Mouse (Mus musculus) gastrocnemius, adult 2 months (tissue): ENCODE results near the gene Uqcrc1. TPM values are rescaled to one million over a fixed set of nuclear protein-coding genes. Genes with fewer than 3 reads are reported as not detected.

ENCODE experiments used
- DNase-seq: peaks from one replicate; pipeline ENCODE4 v3.0.0; 2022
- H3K27ac ChIP-seq: fragments of 200-600 bp; 2 replicates; pipeline ENCODE4 v1.8.1; 2022; ENCODE audit warnings: mild to moderate bottlenecking
- H3K4me3 ChIP-seq: fragments of 200-600 bp; 2 replicates; pipeline ENCODE4 v1.8.1; 2022; ENCODE audit warnings: mild to moderate bottlenecking, moderate library complexity
- CTCF ChIP-seq: fragments of 200-600 bp; IDR thresholded peaks from 2 replicates; pipeline ENCODE4 v1.8.1; 2022; ENCODE audit warnings: antibody characterized with exemption, mild to moderate bottlenecking, moderate library complexity
- intact Hi-C: fragments of 180-260 bp; cut with DNase I; formaldehyde crosslinking; loops from one replicate; pipeline ENCODE4 v1.15.1; 2025
- long read RNA-seq, 2 experiments: library from polyadenylated mRNA; stranded (forward); transcript quantifications; one replicate each; pipeline ENCODE4 v2.0.0; 2021
- total RNA-seq, 2 experiments: library from RNA; stranded (reverse); gene quantifications; 2 replicates each; pipeline ENCODE4 v1.2.3; 2021

The Uqcrc1 gene
- 1,000 to 10,000 TPM in 1 of 2 experiments, 100 to 1,000 TPM in 1; 834 to 1,182 TPM for total RNA-seq
- long read RNA-seq, experiment 1, transcript Uqcrc1-201 (13 exons, 1,653 nt): major isoform, 2,846 of 2,938 reads
- long read RNA-seq, experiment 1, partial matches to known transcripts: 48 of 2,938 reads
- long read RNA-seq, experiment 1, other reads (novel, unspliced or antisense): 43 of 2,938 reads
- long read RNA-seq, experiment 2, transcript Uqcrc1-201 (13 exons, 1,653 nt): major isoform, 2,943 of 3,055 reads
- long read RNA-seq, experiment 2, partial matches to known transcripts: 59 of 3,055 reads
- long read RNA-seq, experiment 2, other reads (novel, unspliced or antisense): 53 of 3,055 reads

GRCm38 (mm10) chr9:108936418-108937364, at the start of gene Uqcrc1:
Gene Uqcrc1, plus strand, starts transcription at chr9:108936633.
- Histone ChIP-seq H3K4me3 (peak within 1 kb of the TSS; percentile 85), H3K27ac (peak within 1 kb of the TSS; percentile 96)
- TF ChIP-seq CTCF: peak; percentile 97
- intact Hi-C loops: loop anchor here (1.0 to 5.0 kb wide), 4 partner anchors 51 to 184 kb away; partner anchors contain the start of genes Slc26a6, Trex1 and Ucn2
- DNase-seq: peak; percentile 96

GRCm38 (mm10) chr9:108912308-108912707, 24.1 kb upstream of the Uqcrc1 start:
- intact Hi-C loops: no loop called here
- no peak overlapping the region for H3K27ac ChIP-seq
- no peak for DNase-seq
- H3K4me3 ChIP-seq: no peak overlapping the region
- TF ChIP-seq CTCF: no peak

- intact Hi-C loops: no loop called here
- no peak for DNase-seq
- Histone ChIP-seq H3K27ac (no peak overlapping the region), H3K4me3 (no peak overlapping the region)
- no peak for TF ChIP-seq CTCF
These were observed 23.3 kb upstream of the Uqcrc1 start for GRCm38 (mm10) chr9:108913161-108913560.

- no peak for TF ChIP-seq CTCF
- intact Hi-C loops: no loop called here
- DNase-seq: no peak
- Histone ChIP-seq H3K4me3 (no peak overlapping the region), H3K27ac (no peak overlapping the region)
These were observed 22.8 kb upstream of the Uqcrc1 start for GRCm38 (mm10) chr9:108913621-108914020.

GRCm38 (mm10) chr9:108914491-108914890, 21.9 kb upstream of the Uqcrc1 start, which contains the start of gene Tmem89:
Gene Tmem89, plus strand, starts transcription at chr9:108914619.
- no peak within 1 kb of the TSS for H3K4me3 ChIP-seq
- no peak for TF ChIP-seq CTCF
- no peak within 1 kb of the TSS for H3K27ac ChIP-seq
- peak; percentile 61 for DNase-seq
- intact Hi-C loops: no loop called here

- TF ChIP-seq CTCF: no peak
- intact Hi-C loops: no loop called here
- DNase-seq: no peak
- Histone ChIP-seq H3K27ac (no peak overlapping the region), H3K4me3 (no peak overlapping the region)
These were observed 10.5 kb upstream of the Uqcrc1 start for GRCm38 (mm10) chr9:108925897-108926296.

- DNase-seq: no peak
- intact Hi-C loops: no loop called here
- H3K4me3 ChIP-seq: no peak overlapping the region
These were observed 8.0 kb upstream of the Uqcrc1 start for GRCm38 (mm10) chr9:108928424-108928823.

GRCm38 (mm10) chr9:108935991-108936390, 442 bp upstream of the Uqcrc1 start:
- TF ChIP-seq CTCF: no peak
- Histone ChIP-seq H3K27ac (peak overlapping the region; percentile 96; the same call in 1 of the 2 replicates), H3K4me3 (peak overlapping the region; percentile 85; the same call in 1 of the 2 replicates)
- intact Hi-C loops: loop anchor here (1.0 to 5.0 kb wide), 4 partner anchors 51 to 184 kb away; partner anchors contain the start of genes Slc26a6, Trex1 and Ucn2
- DNase-seq: no peak

More at GRCm38 (mm10) chr9:108928424-108928823, 8.0 kb upstream of the Uqcrc1 start:
- no peak overlapping the region for H3K27ac ChIP-seq
- TF ChIP-seq CTCF: no peak

GRCm38 (mm10) chr9:108945111-108945510, 8.7 kb downstream of the Uqcrc1 start:
- Histone ChIP-seq H3K27ac (no peak overlapping the region), H3K4me3 (no peak overlapping the region)
- no peak for DNase-seq
- intact Hi-C loops: no loop called here
- TF ChIP-seq CTCF: no peak

GRCm38 (mm10) chr9:108945608-108946007, 9.2 kb downstream of the Uqcrc1 start:
- no peak overlapping the region for H3K27ac ChIP-seq
- intact Hi-C loops: no loop called here
- H3K4me3 ChIP-seq: no peak overlapping the region
- TF ChIP-seq CTCF: no peak
- DNase-seq: no peak

- TF ChIP-seq CTCF: no peak
- intact Hi-C loops: no loop called here
- Histone ChIP-seq H3K4me3 (peak overlapping the region; percentile 11; the same call in 1 of the 2 replicates), H3K27ac (peak overlapping the region; percentile 79)
- DNase-seq: peak; percentile 82
These were observed 13.0 kb downstream of the Uqcrc1 start for GRCm38 (mm10) chr9:108949231-108949966.

GRCm38 (mm10) chr9:108949967-108950728, 13.7 kb downstream of the Uqcrc1 start:
- Histone ChIP-seq H3K4me3 (no peak overlapping the region), H3K27ac (peak overlapping the region; percentile 79)
- TF ChIP-seq CTCF: no peak
- intact Hi-C loops: no loop called here
- peak; percentile 63 for DNase-seq
